Mouse (Mus musculus) layer of hippocampus, postnatal 14 days (tissue): Measurements from ENCODE around the gene Tpd52l1. TPM values are rescaled to one million over a fixed set of nuclear protein-coding genes. Genes with fewer than 3 reads are reported as not detected.
"Not testable (repeated sequence)": the region's sequence is repeated elsewhere in the genome, so short reads cannot be mapped to it uniquely, and the experiment has no call there.

ENCODE experiments used
- DNase-seq, 2 experiments: peaks; one replicate each; pipeline ENCODE4 v3.0.0; 2021 to 2022; ENCODE audit warnings: low spot score in 2 of 2, mixed read lengths in 1 of 2
- long read RNA-seq, 2 experiments: library from polyadenylated mRNA; stranded (forward); transcript quantifications; one replicate each; pipeline ENCODE4 v2.0.0; 2021
- total RNA-seq, 2 experiments: library from RNA; stranded (reverse); gene quantifications; 2 replicates each; pipeline ENCODE4 v1.2.3; 2021

The Tpd52l1 gene
- 10 to 100 TPM; 21.7 to 24.7 TPM for total RNA-seq
- long read RNA-seq, experiment 1, partial matches to known transcripts, result 0 of 9 reads
- long read RNA-seq, experiment 1, other reads (novel, unspliced or antisense), result 4 of 9 reads
- long read RNA-seq, experiment 2, transcript Tpd52l1-204 (5 exons, 1,103 nt), result major isoform, 9 of 13 reads
- long read RNA-seq, experiment 2, partial matches to known transcripts, result 0 of 13 reads
- long read RNA-seq, experiment 2, other reads (novel, unspliced or antisense), result 2 of 13 reads

- DNase-seq, result peak; percentile 84 to 85
Observed at GRCm38 (mm10) chr10:31445291-31446124, at the start of gene Tpd52l1. Tpd52l1 (minus strand) TSS chr10:31445958.

GRCm38 (mm10) chr10:31494296-31494695 lies 48.5 kb upstream of the Tpd52l1 start:
- DNase-seq, result no peak

GRCm38 (mm10) chr10:31467043-31467898 lies 21.5 kb upstream of the Tpd52l1 start:
- DNase-seq, result no peak

- peak in 1 of 2 experiments; percentile 60 for DNase-seq
Observed at GRCm38 (mm10) chr10:31465840-31466541, 20.2 kb upstream of the Tpd52l1 start.

GRCm38 (mm10) chr10:31465424-31465823 lies 19.7 kb upstream of the Tpd52l1 start:
- DNase-seq, result no peak

- no peak for DNase-seq
Observed at GRCm38 (mm10) chr10:31463044-31463443, 17.3 kb upstream of the Tpd52l1 start.

- no peak for DNase-seq
Observed at GRCm38 (mm10) chr10:31456806-31457205, 11.0 kb upstream of the Tpd52l1 start.

GRCm38 (mm10) chr10:31447083-31447482 lies 1.3 kb upstream of the Tpd52l1 start:
- DNase-seq, result no peak

- DNase-seq, result no peak
Observed at GRCm38 (mm10) chr10:31444206-31444605, 1.6 kb downstream of the Tpd52l1 start.

- no peak for DNase-seq
Observed at GRCm38 (mm10) chr10:31441491-31441890, 4.3 kb downstream of the Tpd52l1 start.

- DNase-seq, result no peak
Observed at GRCm38 (mm10) chr10:31436047-31436446, 9.7 kb downstream of the Tpd52l1 start.

- no peak for DNase-seq
Observed at GRCm38 (mm10) chr10:31417956-31418355, 27.8 kb downstream of the Tpd52l1 start.

- no peak for DNase-seq
Observed at GRCm38 (mm10) chr10:31392990-31393389, 52.8 kb downstream of the Tpd52l1 start.

- no peak for DNase-seq
Observed at GRCm38 (mm10) chr10:31390777-31391395, 54.9 kb downstream of the Tpd52l1 start.

GRCm38 (mm10) chr10:31388566-31388965 lies 57.2 kb downstream of the Tpd52l1 start:
- not testable (repeated sequence) for DNase-seq

- DNase-seq, result not testable (repeated sequence)
Observed at GRCm38 (mm10) chr10:31370200-31370599, 75.6 kb downstream of the Tpd52l1 start.

GRCm38 (mm10) chr10:31359749-31360148 lies 86.0 kb downstream of the Tpd52l1 start:
- DNase-seq, result no peak

- DNase-seq, result no peak
Observed at GRCm38 (mm10) chr10:31354886-31355461, 90.8 kb downstream of the Tpd52l1 start.

- DNase-seq, result no peak
Observed at GRCm38 (mm10) chr10:31354141-31354540, 91.6 kb downstream of the Tpd52l1 start.

GRCm38 (mm10) chr10:31352845-31353427 lies 92.8 kb downstream of the Tpd52l1 start:
- DNase-seq, result no peak
